Mouse (Mus musculus) erythroid progenitor cell, adult 5-6 weeks (primary cell): Measurements from ENCODE around the gene Ubr3. TPM values are rescaled to one million over a fixed set of nuclear protein-coding genes. Genes with fewer than 3 reads are reported as not detected.

Experiments used
- ATAC-seq: replicated peaks from 2 replicates; pipeline ENCODE4 v1.8.0; 2016; ENCODE audit warnings: moderate number of reproducible peaks, mild to moderate bottlenecking, moderate TSS enrichment, inconsistent platforms; ENCODE audit not compliant: poor library complexity, low FRiP score, severe bottlenecking
- total RNA-seq, 2 experiments: library from RNA; stranded (forward) in 1 of 2; stranded (reverse) in 1 of 2; fragments of 150-400 nt in 1 of 2; fragments of 186-747, 209-891 nt in 1 of 2; gene quantifications; 2 replicates each; pipeline versions ENCODE4 v1.2.3 to v1.2.4; 2015 to 2017; ENCODE audit warnings: low replicate concordance in 2 of 2

Ubr3 gene
- total RNA-seq (2015; ENCODE audit: low replicate concordance) (70.3 and 101 TPM in 2 replicates), total RNA-seq (2017; ENCODE audit: low replicate concordance) (53.0 and 72.6 TPM in 2 replicates)

DNA sequence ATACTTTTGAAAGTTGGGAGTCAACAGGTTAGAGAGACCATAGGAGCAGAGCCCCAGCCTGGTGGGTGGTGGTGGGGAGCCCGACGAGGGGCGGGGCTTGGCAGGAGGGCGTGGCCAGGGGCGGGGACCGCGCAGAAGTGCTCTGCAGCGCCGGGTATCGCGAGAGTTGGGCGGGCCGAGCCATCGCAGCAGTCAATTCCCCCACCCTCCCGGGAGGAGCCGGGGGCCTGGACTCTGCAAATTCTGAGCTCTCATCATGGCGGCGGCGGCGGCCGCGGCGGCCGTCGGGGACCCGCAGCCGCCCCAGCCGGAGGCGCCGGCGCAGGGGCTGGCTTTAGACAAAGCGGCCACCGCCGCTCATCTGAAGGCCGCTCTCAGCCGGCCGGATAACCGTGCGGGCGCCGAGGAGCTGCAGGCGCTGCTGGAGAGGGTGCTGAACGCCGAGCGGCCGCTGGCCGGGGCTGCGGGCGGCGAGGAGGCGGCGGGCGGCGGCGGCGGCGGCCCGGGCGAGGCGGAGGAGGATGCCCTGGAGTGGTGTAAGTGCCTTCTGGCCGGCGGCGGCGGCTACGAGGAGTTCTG, at the start of gene Ubr3:
Gene Ubr3, plus strand, starts transcription at position 208 of the 579 bp plus-strand sequence.
- ATAC-seq = peak; percentile 92

DNA sequence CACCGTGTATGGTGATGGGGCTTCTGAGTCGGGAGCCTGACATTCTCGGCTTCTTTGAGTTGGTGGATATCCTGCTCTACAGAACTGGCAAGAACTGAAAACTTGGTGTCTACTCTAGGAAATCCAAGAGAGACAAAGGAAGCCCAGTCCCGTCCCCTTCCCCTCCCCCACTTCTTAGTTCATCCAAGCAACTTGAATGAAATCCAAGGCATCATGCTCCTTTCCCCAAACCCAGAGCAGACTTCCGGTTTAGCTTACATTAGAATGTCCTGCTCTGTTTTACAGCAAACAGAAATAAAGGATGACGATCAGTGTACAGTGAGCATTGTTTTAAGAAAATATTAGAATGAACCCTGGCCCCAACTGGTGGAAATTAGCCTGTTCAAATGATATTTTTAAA, 47.8 kb upstream of the Ubr3 start:
- no peak for ATAC-seq

DNA sequence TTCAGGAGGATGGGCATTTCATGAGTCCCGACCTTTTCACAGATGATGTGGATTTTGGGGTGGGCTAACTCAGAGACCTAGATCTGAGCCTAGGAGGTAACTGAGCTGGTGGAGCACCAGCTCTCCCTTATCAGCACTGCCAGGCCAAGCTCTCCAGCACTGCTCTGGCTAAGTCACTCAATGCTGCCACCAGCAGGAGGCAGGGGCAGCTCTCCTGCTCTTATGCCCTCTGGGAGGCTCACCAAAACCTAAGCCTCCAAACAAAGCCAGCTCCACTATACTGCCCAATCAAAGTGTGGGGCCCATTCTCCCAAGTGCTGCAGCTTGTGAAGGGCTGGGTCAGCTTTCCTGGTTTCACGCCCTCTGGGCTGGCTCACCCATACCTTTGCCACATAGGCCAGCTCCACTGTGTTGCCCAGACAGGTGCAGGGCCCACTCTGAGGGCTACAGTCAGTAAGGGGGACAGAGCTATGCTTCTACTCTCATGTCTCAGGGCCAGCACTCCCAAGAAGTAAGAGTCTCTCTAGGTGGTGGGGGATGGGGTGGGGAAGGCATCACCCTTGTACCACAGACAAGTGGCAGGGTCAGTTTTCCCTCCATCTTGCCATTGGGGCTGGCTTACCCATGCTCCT, 45.5 kb upstream of the Ubr3 start:
- ATAC-seq = peak; percentile 75

DNA sequence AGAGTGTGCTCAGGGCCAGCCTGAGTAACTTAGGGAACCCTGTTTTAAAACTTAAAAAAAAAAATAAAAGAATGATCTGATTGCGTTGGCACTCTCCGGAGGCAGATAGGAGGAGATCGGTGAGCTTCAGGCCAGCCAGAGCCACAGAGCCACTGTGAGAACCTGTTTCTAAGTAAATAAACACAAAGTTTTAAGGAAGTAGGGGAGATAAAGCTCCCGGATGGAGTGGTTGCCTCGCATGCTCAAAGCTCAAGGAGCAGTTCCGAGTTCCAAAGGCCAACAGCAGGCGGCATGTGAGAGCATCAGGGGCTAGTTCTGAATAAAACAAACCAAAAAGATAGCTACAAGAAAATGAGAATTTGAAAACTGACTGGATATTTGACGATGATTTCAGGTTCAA, 40.7 kb upstream of the Ubr3 start:
- ATAC-seq = no peak

DNA sequence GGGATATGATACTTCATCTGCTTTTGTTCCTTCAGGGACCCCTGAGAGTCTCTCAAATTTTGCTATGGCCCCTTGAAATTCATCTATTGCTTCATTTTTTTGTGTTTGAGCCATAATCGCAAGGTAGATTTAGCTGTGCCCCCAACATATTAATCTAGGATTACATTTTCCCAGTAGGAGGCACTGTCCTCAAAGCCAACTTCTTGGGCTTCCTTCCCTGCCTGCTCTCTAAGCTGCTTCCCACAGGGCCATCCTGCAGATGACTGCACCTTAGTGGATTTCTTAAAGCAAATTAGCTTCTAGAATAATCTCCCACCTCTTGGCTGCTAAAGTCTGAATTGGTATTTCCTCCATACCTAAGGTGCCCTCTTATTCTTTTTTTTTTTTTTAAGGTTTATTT, 39.2 kb upstream of the Ubr3 start:
- ATAC-seq = no peak

DNA sequence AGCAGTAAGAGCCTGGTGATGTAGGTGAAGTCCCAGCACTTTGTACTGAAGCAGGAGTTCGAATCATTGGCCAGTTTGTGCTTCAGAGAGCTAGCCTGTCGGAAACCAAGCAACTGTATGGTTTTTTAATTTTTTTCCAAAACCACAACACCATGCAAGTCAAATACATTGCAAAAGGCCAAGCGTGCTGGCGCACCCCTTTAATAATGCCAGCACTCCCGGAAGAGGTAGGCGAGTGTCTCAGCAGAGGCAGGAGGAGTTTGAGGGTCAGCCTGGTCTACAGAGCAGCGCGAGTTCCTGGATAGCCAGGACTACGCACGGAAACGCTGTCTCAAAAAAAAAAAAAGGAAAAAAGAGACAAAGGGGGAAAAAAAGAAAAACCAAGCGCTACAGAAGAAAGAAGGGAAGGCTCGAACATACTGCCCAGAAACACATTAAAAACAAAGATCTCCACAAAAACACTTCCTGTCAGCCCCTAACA, 36.0 kb upstream of the Ubr3 start:
- ATAC-seq = peak; percentile 75

DNA sequence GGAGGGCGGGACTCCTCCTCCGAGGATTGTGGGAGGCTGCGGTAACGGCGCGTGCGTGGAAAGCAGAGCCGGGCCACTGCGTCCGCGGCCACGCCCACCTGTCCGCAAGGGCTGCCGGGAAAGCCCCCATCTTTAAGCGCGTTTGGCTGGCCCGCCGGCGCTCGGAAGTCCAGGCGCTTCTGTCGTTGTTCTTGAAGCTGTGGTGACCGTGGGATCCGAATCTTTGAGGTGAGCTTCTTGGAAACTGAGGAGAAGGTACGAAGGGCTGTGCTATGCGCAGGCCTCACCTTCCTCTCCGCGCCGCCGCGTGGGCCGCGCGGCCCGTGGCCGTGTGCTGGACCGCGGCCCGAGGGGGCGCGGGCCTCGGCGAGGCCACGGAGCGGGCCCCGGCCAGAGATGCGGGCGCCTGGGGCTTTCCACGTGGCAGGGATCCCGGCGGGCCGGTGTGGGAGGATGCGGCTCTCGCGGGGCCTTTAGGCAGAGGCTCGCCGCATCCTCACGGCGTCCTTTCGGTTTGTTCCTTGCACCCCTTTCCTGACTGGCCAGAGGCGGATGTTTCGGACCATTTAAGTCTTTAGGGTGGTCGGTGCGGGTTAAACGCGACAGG, 35.5 kb upstream of the Ubr3 start, which contains the start of gene Ssb:
Gene Ssb, plus strand, starts transcription at position 78 of the 607 bp plus-strand sequence.
- ATAC-seq = peak; percentile 96

DNA sequence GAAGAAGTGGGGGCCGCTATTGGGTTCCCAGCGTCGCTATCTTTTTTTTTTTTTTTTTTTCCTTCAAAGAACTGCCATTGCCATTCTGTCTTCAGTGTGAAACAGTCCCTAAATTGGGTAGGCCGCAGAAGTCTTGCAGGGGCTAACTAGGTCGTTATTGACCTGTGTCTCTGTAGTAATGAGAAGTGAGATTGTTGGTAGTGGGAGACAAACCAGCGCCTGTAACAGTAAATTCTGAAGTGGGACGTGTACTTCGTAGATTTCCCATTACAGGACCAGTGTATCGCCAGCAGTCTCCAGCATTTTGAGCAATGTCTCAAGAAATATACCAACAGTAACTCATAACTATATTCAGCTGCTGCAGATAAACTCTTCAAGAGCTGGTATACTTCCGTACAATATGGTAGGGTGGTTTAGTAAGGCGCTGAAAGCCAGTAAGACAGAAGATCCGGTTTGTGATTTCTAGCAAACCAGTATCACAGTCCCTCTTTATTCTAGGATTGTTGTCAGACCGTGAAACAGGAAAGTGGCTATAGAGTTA, 34.9 kb upstream of the Ubr3 start:
- ATAC-seq = peak; percentile 32

DNA sequence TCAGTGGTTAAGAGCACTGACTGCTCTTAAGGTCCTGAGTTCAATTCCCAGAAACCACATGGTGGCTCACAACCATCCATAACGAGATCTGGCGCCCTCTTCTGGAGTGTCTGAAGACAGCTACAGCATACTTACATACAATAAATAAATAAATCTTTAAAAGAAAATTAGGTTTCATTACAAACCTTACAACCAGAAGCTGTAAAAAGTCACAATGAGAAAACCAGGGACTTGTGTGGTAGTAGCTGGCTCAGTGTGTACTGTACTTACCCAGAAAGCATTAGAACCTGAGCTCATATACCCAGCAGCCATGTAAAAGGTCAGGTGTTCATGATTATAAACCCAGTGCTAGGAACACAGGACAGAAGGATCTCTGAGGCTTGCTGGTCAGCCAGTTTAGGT, 13.1 kb upstream of the Ubr3 start:
- no peak for ATAC-seq

DNA sequence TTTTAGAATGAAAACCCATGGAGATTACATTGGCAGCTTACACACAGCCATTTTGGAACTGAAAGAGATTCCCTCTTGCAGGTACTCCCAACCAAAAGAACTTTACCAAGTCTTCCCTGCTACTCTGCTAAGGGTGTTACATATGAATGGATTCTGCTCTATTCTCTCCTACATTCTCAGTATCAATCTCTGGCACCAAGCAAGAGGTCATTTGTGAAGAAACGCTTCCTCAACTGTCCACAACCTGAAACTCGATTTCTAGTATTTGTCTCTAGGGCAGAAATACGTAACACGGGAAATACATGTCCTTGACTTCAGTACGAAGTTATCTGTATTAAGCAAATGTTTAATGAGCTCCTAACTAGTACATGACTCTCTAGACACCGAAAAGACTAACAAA, 12.5 kb upstream of the Ubr3 start:
- no peak for ATAC-seq

DNA sequence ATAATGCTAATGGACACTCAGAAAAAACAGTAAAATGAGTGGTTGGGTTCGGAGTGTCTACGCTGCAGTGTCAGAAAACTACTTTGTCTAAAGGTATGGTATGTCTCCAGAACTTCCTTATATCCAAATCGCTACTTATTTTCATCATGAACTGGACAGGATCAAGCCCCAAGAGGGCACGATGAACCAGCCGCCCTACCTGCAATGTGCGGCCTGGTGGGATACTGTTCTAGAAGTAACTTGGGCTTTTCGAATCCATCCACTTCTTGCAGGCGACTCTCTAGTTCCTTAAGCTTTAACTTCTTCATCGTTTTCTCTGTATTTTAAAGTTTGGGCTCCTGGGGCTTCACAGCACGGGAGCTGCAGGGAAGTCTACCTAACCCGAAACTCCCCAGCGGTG, 12.0 kb upstream of the Ubr3 start:
- ATAC-seq = peak; percentile 31

DNA sequence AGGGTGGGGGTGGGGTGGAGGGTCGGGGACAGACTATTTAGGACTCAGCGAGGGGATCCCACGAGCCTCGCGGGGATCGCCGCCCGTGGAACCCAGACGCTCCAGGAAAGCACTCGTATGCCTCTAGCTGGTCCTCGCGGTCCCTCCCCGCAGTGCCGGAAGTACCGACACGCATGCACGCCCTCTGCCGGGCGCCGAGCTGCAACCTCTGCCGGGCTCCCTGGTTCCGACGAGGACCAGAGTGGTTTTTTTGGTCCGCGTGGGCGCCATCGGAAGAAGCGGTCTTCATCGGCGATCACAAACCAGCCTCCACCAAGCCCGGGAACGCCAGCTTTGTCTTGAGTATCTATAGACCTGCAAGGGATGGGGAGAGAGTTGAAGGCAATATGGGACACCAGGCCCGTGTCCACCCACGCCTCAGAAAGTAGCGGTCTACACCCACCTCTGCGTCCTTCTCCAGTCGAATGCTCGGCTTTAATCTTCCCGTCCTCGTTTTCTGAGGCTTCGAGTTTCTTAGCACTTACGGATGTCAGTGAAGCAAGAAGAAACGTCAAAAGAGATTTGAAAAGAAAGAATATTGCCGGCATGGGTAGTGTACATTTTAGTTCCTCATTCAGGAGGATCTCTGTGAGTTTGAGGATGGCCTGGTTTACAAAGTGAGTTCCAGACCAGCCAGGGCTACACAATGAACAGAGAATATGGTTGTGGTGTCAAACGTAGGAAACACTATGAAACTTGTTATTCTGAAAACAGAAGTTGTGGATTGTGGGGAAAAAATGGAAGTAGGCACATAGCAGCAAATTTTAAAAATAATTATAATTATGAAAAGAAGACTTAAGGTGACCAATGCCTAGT, 11.4 kb upstream of the Ubr3 start, which contains the start of gene Mettl5:
Gene Mettl5, minus strand, starts transcription at position 165 of the 855 bp plus-strand sequence.
- ATAC-seq = peak; percentile 99

DNA sequence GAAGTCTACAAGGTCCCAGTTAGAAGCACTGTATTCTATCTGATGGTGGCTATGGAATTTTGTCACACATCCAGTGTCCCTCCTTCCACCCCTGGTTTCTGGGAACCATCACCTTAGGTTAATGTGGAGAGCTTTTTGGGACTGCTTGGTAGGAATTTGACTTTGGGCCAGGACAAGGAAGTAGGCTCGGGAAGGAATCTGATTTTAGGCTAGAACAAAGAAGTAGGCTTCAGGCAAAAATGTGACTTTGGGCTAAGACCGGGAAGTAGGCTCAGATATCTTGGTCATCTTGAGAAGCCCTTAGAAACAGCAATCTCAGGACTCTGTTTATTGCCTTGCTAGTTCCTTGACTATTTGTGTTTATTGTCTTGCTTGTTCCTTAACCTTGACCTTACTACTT, 8.1 kb upstream of the Ubr3 start:
- ATAC-seq = no peak

DNA sequence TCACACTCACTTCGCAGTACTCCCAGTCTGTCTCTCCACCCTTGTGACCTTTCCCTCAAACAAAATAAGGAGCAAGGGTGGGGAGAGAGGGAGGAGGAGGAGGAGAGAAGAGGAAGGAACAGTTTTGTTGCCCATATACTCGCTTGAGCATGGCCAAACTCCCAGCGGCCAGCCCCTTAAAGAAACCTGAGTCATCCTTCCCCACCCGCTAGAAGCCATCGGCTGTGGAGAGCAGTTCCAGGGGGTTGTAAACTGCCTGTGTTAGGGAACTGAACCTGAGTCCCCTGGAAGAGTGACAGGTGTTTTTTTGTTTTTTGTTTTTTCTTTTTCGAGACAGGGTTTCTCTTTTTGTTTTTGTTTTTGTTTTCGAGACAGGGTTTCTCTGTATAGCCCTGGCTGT, 6.2 kb upstream of the Ubr3 start:
- no peak for ATAC-seq

DNA sequence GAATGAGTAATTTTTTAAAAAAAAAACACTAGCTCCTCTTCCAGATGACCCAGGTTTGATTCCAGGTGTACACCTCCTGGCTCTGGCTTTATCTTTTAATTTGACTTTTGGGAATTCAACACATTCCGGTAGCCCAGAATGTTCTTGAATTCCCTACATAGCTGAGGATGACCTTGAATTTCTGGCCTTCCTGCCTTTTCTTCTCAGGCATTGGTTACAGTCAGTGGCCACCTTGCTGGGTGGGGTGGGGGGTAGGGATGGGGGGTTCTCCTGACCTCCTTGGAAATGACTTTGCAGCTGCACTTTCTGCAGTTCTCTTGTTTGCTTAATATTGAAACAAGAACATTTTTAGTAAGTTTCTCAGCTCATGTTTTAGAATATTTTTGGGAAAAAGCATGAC, 3.9 kb upstream of the Ubr3 start:
- no peak for ATAC-seq

DNA sequence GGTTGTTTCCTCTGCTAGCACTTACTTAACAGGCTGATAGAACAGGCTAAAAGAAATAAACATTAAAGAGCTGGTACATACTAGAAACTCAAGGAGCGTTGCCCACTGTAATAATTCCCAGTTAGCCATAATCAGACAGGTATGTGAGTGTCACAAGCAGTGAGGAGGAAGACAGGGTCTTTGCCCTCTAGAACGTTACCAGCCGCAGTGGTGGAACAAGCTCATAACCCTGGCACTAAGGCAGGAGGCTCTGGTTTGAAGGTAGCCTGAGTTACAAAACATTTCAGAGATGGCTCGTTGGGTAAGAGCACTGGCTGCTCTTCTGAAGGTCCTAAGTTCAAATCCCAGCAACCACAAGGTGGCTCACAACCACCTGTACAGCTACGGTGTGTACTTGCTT, 3.2 kb upstream of the Ubr3 start:
- no peak for ATAC-seq

DNA sequence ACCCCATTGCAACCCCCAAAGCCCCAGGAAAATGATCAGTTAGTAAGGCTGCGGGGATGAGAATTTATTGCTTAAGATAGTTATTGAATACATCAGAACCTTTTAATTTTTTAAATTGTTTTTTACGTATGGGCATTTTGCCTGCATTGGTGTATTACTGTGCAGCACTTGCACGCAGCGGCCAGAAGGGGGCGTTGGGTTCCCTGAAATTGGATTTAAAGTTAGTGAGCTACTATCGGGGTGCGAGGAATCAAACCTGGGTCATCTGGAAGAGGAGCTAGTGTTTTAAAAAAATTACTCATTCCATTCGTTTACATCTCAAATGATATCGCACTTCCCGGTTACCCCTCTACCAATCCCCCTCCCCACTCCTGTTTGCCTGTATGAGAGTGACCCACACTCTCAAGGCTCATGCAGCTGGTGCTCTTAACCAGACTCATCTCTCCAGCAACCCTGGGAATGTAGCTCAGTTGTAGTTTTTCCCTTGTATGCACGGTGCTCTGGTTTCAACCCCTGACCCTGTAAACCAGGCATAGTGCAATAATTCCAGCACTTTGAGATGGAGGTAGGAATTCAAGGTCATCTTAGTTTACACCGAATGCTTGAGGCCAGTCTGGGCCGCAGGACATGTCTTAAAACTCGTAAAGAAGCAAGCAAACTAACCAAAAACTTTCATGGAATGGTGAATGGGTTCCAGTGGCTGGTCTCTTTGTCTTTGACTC, 1.4 kb upstream of the Ubr3 start:
- no peak for ATAC-seq

DNA sequence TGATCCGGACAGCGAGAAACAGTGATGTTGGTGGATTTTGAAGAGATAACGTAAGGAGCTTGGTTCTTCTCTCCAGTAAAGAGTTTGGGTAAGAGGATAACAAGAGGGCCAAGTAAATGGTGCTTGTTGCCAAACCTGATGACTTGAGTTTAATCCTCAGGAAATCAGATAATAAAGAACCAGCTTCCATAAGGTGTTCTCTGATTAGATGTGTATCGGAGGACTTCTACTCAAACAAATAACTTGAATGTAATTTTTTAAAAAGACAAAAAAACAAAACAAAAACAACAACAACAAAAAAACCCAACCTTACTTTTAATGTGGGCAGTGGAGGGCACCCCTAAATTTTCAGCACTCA, 843 bp upstream of the Ubr3 start:
- ATAC-seq = peak; percentile 15; the same call in 1 of the 2 replicates
